Mouse (Mus musculus): ENCODE results near the gene Pdk4.

Pdk4 gene

GRCm38 (mm10) chr6:5447546-5447945 is 48.6 kb downstream of the Pdk4 start:
- no peak for DNase-seq (ENCODE audit: extremely low read depth, low read depth, low spot score)

DNA sequence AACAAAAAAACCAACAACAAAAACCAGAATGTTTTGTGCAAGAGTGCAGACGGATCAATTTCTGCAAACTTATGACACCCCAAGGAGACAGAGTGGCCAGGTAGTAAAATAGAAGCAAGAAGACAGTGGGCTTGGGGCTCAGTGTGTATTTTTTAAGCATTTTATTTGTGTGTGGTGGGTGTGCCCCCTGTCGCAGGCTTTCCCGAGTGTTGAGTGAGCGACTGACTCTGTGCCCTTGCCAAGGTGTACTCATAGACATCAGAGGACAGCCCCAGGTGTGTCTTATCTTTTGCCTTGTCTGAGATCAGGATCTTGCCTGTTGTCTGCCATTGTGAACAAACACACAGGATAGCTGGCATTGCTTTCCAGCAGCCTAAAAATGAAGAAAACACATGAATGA is 49.1 kb downstream of the Pdk4 start:
- DNase-seq (ENCODE audit: extremely low read depth, low read depth, low spot score) = no peak

DNA sequence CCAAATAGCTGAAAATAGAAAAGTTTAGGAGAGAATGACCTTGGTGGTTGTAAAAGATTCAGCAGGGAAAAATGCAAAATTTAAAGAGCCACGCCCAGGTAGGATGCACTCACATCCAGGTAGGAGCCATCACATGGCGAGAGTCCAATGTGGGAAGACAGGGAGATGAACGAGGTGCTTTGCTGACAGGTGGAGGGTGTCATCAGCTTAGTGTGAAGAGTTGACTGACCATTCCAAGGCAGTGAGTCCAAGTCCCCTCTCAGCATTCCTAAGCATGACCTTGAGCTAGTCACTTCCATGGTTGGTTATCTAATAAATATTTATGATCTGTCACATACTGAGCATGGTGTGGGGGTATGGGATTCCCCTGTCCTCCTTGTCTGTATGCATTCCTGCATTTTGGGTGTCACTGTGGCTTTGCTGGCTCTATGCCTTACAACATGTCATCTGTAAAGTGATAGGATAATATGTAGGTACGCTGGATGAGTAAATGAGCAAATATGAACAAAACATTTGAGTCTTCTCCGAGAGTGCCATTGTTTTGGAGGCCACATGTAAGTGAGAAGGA is 51.7 kb downstream of the Pdk4 start:
- no peak for DNase-seq (ENCODE audit: extremely low read depth, low read depth, low spot score)

- peak; percentile 98 for DNase-seq (ENCODE audit: extremely low read depth, low read depth, low spot score)
Measured at GRCm38 (mm10) chr6:5443104-5443863, 52.8 kb downstream of the Pdk4 start.

- DNase-seq (ENCODE audit: extremely low read depth, low read depth, low spot score) = no peak
Measured at GRCm38 (mm10) chr6:5442316-5443085, 53.6 kb downstream of the Pdk4 start.

DNA sequence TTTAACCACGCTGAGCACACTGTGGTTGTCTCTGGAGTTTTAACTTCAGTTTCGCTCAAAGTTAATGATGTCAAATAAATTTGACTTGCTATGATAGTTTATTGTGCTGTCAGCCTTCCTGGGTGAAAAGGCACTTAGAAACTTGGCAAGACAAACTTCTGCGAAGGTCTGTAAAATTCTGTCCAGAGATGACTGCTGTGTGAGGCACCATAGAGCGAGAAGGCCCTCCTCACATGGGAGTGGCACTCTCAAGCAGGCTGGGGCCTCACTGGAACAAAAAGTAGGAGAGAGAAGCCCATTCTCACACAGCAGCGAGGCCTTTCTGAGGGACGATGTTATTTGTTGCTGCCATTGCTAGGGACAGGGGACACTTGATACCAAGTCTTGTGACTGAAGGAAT is 54.9 kb downstream of the Pdk4 start:
- DNase-seq (ENCODE audit: extremely low read depth, low read depth, low spot score) = no peak

DNA sequence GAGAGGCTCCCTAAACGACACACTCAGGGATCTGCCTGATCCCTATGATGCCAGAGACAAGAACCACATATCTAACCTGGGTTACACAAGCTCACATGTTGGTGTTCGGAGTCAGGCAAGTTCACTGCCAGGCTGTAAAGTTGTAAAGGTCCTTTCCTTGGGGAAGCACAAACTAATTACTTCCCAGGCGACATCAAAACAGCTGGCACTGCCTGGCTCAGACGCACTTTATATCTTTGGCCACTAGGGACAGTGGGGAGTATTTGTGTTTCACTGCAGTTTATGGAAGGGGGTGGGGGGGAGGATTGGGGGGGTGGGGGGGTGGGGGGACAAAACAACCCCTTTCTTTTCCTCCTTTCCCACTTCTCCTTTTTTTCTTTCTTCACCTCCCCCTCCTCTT is 58.4 kb downstream of the Pdk4 start:
- DNase-seq (ENCODE audit: extremely low read depth, low read depth, low spot score) = no peak

DNA sequence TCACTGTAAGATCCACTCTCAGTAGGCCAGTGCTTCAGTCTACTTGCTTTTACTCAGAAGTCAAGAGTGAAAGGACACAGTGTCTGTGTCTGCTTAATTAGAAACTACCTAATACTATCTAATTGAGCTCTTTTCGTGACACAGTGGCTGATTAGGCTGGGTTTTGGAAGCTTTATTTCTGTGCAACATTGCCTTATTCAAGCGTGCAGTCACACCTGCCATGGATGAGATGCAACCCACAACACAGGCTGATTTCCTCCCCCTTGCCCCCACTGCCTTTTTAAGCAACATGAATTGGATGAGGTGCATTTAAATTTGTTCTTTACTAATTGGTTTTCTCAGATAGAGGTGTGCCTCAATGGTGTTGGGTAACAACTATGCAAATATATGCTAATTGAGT is 62.2 kb downstream of the Pdk4 start:
- no peak for DNase-seq (ENCODE audit: extremely low read depth, low read depth, low spot score)
